Mouse (Mus musculus): ENCODE measurements around the gene Exoc1.
A peak's percentile ranks its signal among the peaks of the same experiment; 100 is the strongest.

The Exoc1 gene

GRCm38 (mm10) chr5:76529040-76529703, at the start of gene Exoc1:
Gene Exoc1 (plus strand): TSS chr5:76529311.
- DNase-seq (ENCODE audit: low read depth, low spot score), result peak; percentile 92

DNA sequence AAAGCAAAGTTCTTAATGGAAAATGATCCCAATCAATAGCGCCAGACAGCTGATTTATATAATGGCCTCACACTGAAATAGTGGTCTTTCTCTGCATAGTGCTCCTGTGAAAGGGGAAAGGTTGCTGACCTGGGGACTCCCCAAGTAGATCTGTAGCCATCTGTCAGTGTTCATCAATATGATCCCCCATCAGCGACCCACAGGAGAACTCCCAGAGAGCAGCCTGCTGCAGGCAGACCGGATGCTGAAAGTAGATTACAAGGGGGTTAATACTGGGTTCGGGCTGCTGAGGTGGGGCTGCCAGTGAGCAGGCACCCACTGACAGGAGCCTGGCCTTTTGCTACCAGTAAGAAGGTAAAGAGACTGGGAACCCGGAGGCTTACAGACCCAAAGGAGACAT, 45.3 kb upstream of the Exoc1 start, which contains the start of gene Gm7271:
Gene Gm7271, plus strand, starts transcription at position 230 of the 400 bp plus-strand sequence.
- no peak for DNase-seq (ENCODE audit: low read depth, low spot score)

- DNase-seq (ENCODE audit: low read depth, low spot score), result no peak
These were observed 34.0 kb upstream of the Exoc1 start for GRCm38 (mm10) chr5:76495126-76495525.

- no peak for DNase-seq (ENCODE audit: low read depth, low spot score)
These were observed 6.7 kb upstream of the Exoc1 start for GRCm38 (mm10) chr5:76522446-76522845.

- no peak for DNase-seq (ENCODE audit: low read depth, low spot score)
These were observed 4.5 kb upstream of the Exoc1 start for GRCm38 (mm10) chr5:76524623-76525022.

- DNase-seq (ENCODE audit: low read depth, low spot score), result no peak
These were observed 4.0 kb upstream of the Exoc1 start for GRCm38 (mm10) chr5:76525066-76525465.

DNA sequence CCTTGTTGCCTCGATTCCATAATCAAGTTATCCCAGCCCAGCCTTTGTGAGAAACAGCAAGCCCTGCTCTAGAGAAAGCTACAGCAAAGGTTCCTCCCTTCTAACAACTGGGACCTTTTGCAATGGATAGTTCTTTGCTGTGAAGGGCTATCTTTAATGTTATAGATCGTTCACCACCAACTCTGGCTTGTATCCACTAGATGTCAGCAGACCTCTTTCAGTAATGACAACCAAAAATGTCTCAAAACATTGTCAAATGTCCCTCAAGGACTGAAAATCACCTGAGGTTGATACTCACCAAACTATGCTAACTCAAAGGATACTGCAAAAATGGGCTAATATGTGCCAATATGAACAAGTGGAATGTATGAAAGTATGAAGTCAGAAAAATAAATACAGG, 3.3 kb upstream of the Exoc1 start:
- DNase-seq (ENCODE audit: low read depth, low spot score), result no peak

DNA sequence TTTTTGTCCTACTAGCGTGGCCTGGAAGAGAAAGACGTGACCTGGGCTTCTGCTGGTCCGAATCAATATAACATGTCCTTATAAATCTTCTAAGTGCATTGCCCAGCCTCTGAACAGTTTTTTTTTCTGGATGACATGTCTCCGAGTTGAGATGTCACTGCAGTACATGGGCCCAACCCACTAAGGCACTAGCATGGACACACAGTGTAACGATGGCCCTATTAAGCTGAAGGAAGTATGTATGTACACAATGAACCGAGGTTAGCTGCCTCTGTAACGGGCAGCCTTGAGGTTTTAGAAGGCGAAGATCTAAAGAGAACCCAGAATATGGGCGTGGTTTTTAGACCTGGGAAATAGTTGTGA, 574 bp downstream of the Exoc1 start:
- DNase-seq (ENCODE audit: low read depth, low spot score), result no peak

DNA sequence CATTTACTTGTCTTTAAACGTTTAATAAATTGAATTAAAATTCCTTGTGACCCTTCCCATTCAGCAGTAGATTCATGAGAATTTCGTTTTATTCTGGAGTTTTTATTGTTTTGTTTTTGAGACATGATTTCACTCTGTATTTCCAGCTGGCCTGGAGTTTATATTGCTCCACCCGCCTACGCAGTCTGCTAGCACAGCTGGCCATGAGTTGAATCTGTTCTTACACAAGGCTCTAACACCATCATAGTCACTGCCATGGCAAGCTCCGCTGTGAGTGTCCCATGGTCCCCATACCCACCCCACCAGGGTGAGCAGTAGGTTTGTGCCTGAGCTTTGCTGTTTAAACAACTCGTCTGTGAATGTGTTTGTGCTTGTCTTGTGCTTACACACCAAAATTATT, 4.1 kb downstream of the Exoc1 start:
- DNase-seq (ENCODE audit: low read depth, low spot score), result no peak

DNA sequence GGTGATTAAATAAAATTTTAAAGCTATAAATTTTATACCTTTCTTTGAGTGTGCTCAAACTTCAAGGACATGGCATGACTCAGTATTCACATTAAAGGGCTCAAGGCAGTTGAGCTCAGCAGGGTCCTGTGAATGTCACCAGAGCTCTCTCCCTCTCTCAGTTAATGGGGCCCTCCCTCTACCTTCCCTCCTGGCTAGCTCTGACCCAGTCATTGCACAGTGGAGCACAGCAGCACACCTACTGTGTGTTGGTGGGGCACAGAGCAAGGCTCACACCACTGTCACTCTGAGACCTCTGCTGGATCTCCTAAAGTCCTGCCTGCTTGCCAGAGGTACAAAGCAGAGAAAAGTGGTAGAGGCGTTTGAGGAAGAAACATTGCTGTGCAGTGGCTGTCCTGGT, 7.1 kb downstream of the Exoc1 start:
- DNase-seq (ENCODE audit: low read depth, low spot score), result no peak

DNA sequence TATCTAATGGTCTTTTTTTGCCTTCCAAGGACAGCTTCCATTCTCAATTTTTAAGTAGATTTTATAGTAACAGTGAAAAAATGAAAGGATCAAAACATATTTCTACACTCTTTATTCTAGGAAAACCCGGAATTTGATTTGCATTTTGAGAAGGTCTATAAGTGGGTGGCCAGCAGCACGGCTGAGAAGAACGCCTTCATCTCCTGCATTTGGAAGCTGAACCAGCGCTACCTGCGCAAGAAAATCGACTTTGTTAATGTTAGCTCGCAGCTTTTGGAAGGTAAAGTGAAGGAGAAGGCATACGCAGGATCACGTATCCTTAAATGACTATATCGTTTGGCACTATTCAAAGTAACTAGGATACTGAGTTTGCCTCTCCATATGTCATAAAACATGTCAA, 8.5 kb downstream of the Exoc1 start:
- no peak for DNase-seq (ENCODE audit: low read depth, low spot score)

GRCm38 (mm10) chr5:76540181-76540580, 11.1 kb downstream of the Exoc1 start:
- DNase-seq (ENCODE audit: low read depth, low spot score), result no peak

GRCm38 (mm10) chr5:76540842-76541241, 11.7 kb downstream of the Exoc1 start:
- DNase-seq (ENCODE audit: low read depth, low spot score), result peak; percentile 14

GRCm38 (mm10) chr5:76543200-76543599, 14.1 kb downstream of the Exoc1 start:
- no peak for DNase-seq (ENCODE audit: low read depth, low spot score)

DNA sequence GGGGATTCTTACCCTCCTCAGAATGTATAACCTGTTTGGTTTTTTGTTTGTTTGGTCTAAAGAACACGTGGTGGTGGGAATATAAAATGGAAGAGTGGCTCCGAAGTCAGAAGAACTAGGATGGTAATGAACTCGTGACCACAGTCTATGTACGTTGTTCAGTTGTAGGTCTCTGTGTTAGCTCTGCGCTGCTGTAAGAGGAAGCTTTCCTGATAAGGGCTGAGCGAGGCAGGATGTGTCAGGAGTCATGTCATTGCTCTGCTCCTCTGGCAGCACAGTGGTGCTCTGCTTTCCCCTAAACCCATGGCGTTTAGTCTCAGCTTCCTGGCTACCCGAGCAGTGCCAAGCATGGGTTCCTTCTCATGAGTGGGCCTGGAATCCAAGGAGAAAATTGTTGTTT, 21.3 kb downstream of the Exoc1 start:
- no peak for DNase-seq (ENCODE audit: low read depth, low spot score)

- peak; percentile 55 for DNase-seq (ENCODE audit: low read depth, low spot score)
These were observed 36.2 kb downstream of the Exoc1 start for GRCm38 (mm10) chr5:76565321-76565720.

DNA sequence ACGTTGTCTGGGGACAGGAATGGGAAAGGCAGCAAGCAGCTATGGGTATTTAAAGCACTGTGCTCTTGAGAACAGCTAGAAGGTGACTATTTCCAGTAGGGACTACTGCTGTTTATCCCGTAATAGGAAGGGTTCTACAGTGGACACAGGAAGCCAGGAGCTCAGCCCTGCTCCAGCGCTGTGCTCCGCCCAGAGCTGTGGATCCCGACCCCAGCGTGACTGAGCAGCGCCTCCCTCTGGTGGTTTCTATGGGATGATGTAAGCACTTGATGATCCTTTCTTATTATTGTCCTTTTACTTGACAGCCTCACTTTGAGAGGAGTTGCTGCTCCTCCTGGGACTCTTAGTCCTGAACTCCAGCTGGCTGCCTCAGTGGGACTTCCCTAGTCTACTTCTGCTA, 45.1 kb downstream of the Exoc1 start:
- no peak for DNase-seq (ENCODE audit: low read depth, low spot score)

- DNase-seq (ENCODE audit: low read depth, low spot score), result no peak
These were observed 47.9 kb downstream of the Exoc1 start for GRCm38 (mm10) chr5:76577026-76577425.

- no peak for DNase-seq (ENCODE audit: low read depth, low spot score)
These were observed 56.3 kb downstream of the Exoc1 start for GRCm38 (mm10) chr5:76585378-76585777.

- peak; percentile 86 for DNase-seq (ENCODE audit: low read depth, low spot score)
These were observed 59.6 kb downstream of the Exoc1 start, which contains the start of gene Cep135 for GRCm38 (mm10) chr5:76588551-76589283. Gene Cep135 (plus strand): TSS chr5:76588698.

- no peak for DNase-seq (ENCODE audit: low read depth, low spot score)
These were observed 60.2 kb downstream of the Exoc1 start for GRCm38 (mm10) chr5:76589311-76589710.

DNA sequence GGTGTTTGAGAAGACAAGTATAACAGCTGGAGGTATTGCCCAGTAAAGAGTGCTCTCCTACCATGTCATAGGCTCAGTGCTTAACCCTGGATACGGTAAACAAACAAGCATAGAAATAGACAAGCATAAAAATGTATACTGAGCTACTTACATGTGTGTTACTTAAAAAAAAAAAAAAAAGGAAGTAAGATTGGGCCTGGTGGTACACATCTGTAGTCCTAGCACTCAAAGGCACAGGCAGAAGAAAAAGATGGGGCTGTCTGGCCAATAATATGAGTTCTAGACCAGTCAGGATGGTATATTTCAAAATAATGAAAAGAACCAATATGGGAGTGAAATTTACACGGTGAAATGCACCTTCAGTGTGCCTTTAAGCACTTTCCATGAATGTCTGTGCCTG, 60.9 kb downstream of the Exoc1 start:
- no peak for DNase-seq (ENCODE audit: low read depth, low spot score)

DNA sequence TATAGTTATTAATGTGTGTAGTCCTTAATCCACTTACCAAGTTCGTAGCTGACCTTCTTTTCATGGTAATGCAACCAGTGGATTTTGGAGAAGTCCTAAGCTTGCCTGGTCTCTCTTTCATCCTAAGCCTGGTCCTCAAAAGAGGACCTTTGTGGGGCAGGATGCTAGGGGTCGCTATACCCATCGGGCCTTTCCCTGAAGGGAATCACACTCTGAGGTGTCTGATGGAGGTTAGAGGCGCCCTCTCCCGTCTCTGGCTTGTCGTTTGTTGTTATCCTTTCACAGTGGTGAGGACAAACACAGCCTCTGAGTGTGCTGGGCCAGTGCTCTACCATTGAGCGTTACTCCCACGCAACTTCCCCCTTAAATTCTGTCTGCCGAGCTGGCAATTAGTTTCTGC, 62.8 kb downstream of the Exoc1 start:
- DNase-seq (ENCODE audit: low read depth, low spot score), result no peak
